Mouse (Mus musculus) E14TG2a.4 (cell line): ENCODE results near the gene Nfic.

Source experiments
- CTCF ChIP-seq: conservative IDR thresholded peaks from 2 replicates; pipeline ENCODE4 v1.5.1; 2014; ENCODE audit warnings: low read length
- NANOG ChIP-seq: IDR thresholded peaks from 2 replicates; pipeline ENCODE4 v1.6.1; 2014; ENCODE audit warnings: borderline replicate concordance, low read length, mixed read lengths
- POU5F1 ChIP-seq: IDR thresholded peaks from 2 replicates; pipeline ENCODE4 v1.6.1; 2014; ENCODE audit warnings: low read length, borderline replicate concordance

GRCm38 (mm10) chr10:81430141-81430830, 25.1 kb downstream of the Nfic start:
- TF ChIP-seq CTCF: no peak
- no peak for TF ChIP-seq POU5F1
- no peak for TF ChIP-seq NANOG
